Mouse (Mus musculus): ENCODE measurements at regions not wholly inside any gene's neighbourhood (a gene's known extent, or its start where the extent isn't known, plus 50 kb on each side); places are given as distances from the start of the nearest gene placed in this dataset.

- Histone ChIP-seq H3K4me1 (replicated peaks; ENCODE audit: low read depth, low read length) (no peaks in the 10 kb centered on the region), H3K9me3 (ENCODE audit: low read length) (no peaks in the 10 kb centered on the region), H3K27me3 (ENCODE audit: insufficient read depth, low read length) (no peaks in the 10 kb centered on the region), H3K4me3 (replicated peaks; ENCODE audit: low read length) (no peak overlapping the region), H3K36me3 (ENCODE audit: insufficient read depth, low read length) (no peaks in the 10 kb centered on the region)
- TF ChIP-seq NANOG (IDR thresholded peaks at IDR 0.05; ENCODE audit: borderline replicate concordance, low read length) = no peak
These were observed 63.3 kb upstream of the Adtrp start for GRCm38 (mm10) chr13:41910736-41911135.

- Histone ChIP-seq H3K36me3 (ENCODE audit: insufficient read depth, low read length) (no peaks in the 10 kb centered on the region), H3K4me1 (replicated peaks; ENCODE audit: low read depth, low read length) (no peaks in the 10 kb centered on the region), H3K4me3 (replicated peaks; ENCODE audit: low read length) (no peak overlapping the region), H3K9me3 (ENCODE audit: low read length) (no peaks in the 10 kb centered on the region), H3K27me3 (ENCODE audit: insufficient read depth, low read length) (no peaks in the 10 kb centered on the region)
- TF ChIP-seq CTCF (conservative IDR thresholded peaks at IDR 0.05; ENCODE audit: low read length) (no peak), POU5F1 (IDR thresholded peaks at IDR 0.05; ENCODE audit: borderline replicate concordance, low read length) (no peak), NANOG (IDR thresholded peaks at IDR 0.05; ENCODE audit: borderline replicate concordance, low read length) (no peak)
These were observed 62.8 kb upstream of the Adtrp start for GRCm38 (mm10) chr13:41910236-41910635.

- Histone ChIP-seq H3K27me3 (ENCODE audit: insufficient read depth, low read length) (no peaks in the 10 kb centered on the region), H3K9me3 (ENCODE audit: low read length) (peaks cover 4% of the 10 kb centered on the region; the same call in 1 of the 2 replicates), H3K4me1 (replicated peaks; ENCODE audit: low read depth, low read length) (no peaks in the 10 kb centered on the region), H3K36me3 (ENCODE audit: insufficient read depth, low read length) (no peaks in the 10 kb centered on the region), H3K4me3 (replicated peaks; ENCODE audit: low read length) (no peak overlapping the region)
- TF ChIP-seq POU5F1 (IDR thresholded peaks at IDR 0.05; ENCODE audit: borderline replicate concordance, low read length) (no peak), NANOG (IDR thresholded peaks at IDR 0.05; ENCODE audit: borderline replicate concordance, low read length) (no peak), CTCF (conservative IDR thresholded peaks at IDR 0.05; ENCODE audit: low read length) (no peak)
These were observed 59.5 kb upstream of the Adtrp start for GRCm38 (mm10) chr13:41907027-41907426.

GRCm38 (mm10) chr13:41903286-41903685, 55.8 kb upstream of the Adtrp start:
- Histone ChIP-seq H3K4me3 (replicated peaks; ENCODE audit: low read length) (no peak overlapping the region), H3K9me3 (ENCODE audit: low read length) (peaks cover 4% of the 10 kb centered on the region; the same call in 1 of the 2 replicates), H3K27me3 (ENCODE audit: insufficient read depth, low read length) (no peaks in the 10 kb centered on the region), H3K36me3 (ENCODE audit: insufficient read depth, low read length) (no peaks in the 10 kb centered on the region), H3K4me1 (replicated peaks; ENCODE audit: low read depth, low read length) (no peaks in the 10 kb centered on the region)
- no peak for TF ChIP-seq POU5F1 (IDR thresholded peaks at IDR 0.05; ENCODE audit: borderline replicate concordance, low read length)
- no peak for TF ChIP-seq CTCF (conservative IDR thresholded peaks at IDR 0.05; ENCODE audit: low read length)
- TF ChIP-seq NANOG (IDR thresholded peaks at IDR 0.05; ENCODE audit: borderline replicate concordance, low read length) = no peak

- H3K36me3 ChIP-seq (ENCODE audit: insufficient read depth, low read length) = no peaks in the 10 kb centered on the region
- TF ChIP-seq NANOG (IDR thresholded peaks at IDR 0.05; ENCODE audit: borderline replicate concordance, low read length) (no peak), POU5F1 (IDR thresholded peaks at IDR 0.05; ENCODE audit: borderline replicate concordance, low read length) (no peak), CTCF (conservative IDR thresholded peaks at IDR 0.05; ENCODE audit: low read length) (no peak)
These were observed 52.5 kb upstream of the Adtrp start for GRCm38 (mm10) chr13:41899837-41900463.

GRCm38 (mm10) chr13:41899281-41899680, 51.8 kb upstream of the Adtrp start:
- no peaks in the 10 kb centered on the region for H3K4me1 ChIP-seq (replicated peaks; ENCODE audit: low read depth, low read length)
- peaks cover 4% of the 10 kb centered on the region; the same call in 1 of the 2 replicates for H3K9me3 ChIP-seq (ENCODE audit: low read length)
- no peaks in the 10 kb centered on the region for H3K27me3 ChIP-seq (ENCODE audit: insufficient read depth, low read length)
- no peak for TF ChIP-seq CTCF (conservative IDR thresholded peaks at IDR 0.05; ENCODE audit: low read length)
- no peak for TF ChIP-seq POU5F1 (IDR thresholded peaks at IDR 0.05; ENCODE audit: borderline replicate concordance, low read length)
- no peak for TF ChIP-seq NANOG (IDR thresholded peaks at IDR 0.05; ENCODE audit: borderline replicate concordance, low read length)
- no peak overlapping the region for H3K4me3 ChIP-seq (replicated peaks; ENCODE audit: low read length)
- no peaks in the 10 kb centered on the region for H3K36me3 ChIP-seq (ENCODE audit: insufficient read depth, low read length)

More at GRCm38 (mm10) chr13:41899837-41900463, 52.5 kb upstream of the Adtrp start:
- Histone ChIP-seq H3K4me3 (replicated peaks; ENCODE audit: low read length) (no peak overlapping the region), H3K9me3 (ENCODE audit: low read length) (peaks cover 4% of the 10 kb centered on the region; the same call in 1 of the 2 replicates), H3K4me1 (replicated peaks; ENCODE audit: low read depth, low read length) (no peaks in the 10 kb centered on the region), H3K27me3 (ENCODE audit: insufficient read depth, low read length) (no peaks in the 10 kb centered on the region)

- Histone ChIP-seq H3K4me1 (replicated peaks; ENCODE audit: low read depth, low read length) (no peaks in the 10 kb centered on the region), H3K9me3 (ENCODE audit: low read length) (peaks cover 2% of the 10 kb centered on the region; the same call in 1 of the 2 replicates), H3K36me3 (ENCODE audit: insufficient read depth, low read length) (no peaks in the 10 kb centered on the region), H3K4me3 (replicated peaks; ENCODE audit: low read length) (no peak overlapping the region), H3K27me3 (ENCODE audit: insufficient read depth, low read length) (no peaks in the 10 kb centered on the region)
- TF ChIP-seq POU5F1 (IDR thresholded peaks at IDR 0.05; ENCODE audit: borderline replicate concordance, low read length) = no peak
- no peak for TF ChIP-seq CTCF (conservative IDR thresholded peaks at IDR 0.05; ENCODE audit: low read length)
- no peak for TF ChIP-seq NANOG (IDR thresholded peaks at IDR 0.05; ENCODE audit: borderline replicate concordance, low read length)
These were observed 50.2 kb upstream of the Adtrp start for GRCm38 (mm10) chr13:41897481-41898317.
